Comparison of ENCODE assay signal across 8 mouse cellular contexts in the genomic region with DNA sequence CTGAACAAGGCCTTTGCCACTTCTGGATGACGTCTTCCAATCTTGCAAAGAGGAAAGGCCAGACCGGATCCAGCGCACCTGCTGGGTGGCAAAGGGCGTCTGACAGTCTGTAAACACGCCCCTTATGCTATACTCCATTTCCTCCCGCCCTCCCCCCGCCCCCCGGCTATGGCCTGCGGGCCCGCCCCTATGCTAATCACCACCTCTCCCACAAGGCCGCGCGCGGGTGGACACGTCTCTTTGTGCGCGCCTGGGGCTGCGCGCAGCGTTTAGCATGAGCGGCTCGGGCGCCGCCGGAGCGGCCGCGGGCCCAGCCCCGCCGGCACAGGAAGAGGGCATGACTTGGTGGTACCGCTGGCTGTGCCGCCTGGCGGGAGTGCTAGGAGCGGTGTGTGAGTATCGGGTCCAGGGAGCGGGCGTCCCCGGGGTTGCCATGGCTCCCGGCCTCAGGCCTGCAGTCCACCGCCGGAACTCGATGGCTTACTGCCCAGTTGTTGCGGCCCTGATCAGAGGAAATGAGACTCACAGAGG. TPM values are rescaled to one million over a fixed set of nuclear protein-coding genes. Genes with fewer than 3 reads are reported as not detected.
A peak's percentile ranks its signal among the peaks of the same experiment; 100 is the strongest.
DNase-seq lines count a peak whose midpoint lies in the region; ATAC-seq and TF ChIP-seq lines count a peak whose summit lies in the region.

A gene (plus strand): TSS at position 213 of the 531 bp plus-strand sequence.

- peak within 1 kb of the TSS; percentile 49 for H3K27ac ChIP-seq in bone marrow macrophage, adult 2 months (ENCODE audit: insufficient read depth, low read depth, low read length)
- H3K27ac ChIP-seq in embryonic fibroblast, embryonic 13.5 days (ENCODE audit: insufficient read depth, low read length) = peak within 1 kb of the TSS; percentile 4; the same call in 1 of the 2 replicates
- H3K27ac ChIP-seq in heart, embryonic 10.5 days = peak within 1 kb of the TSS; percentile 94
- H3K27ac ChIP-seq in kidney, embryonic 15.5 days = peak within 1 kb of the TSS; percentile 90
- peak within 1 kb of the TSS; percentile 80 for H3K27ac ChIP-seq in liver, adult 2 months (replicated peaks; ENCODE audit: insufficient read depth, low read depth, low read length)

- H3K36me3 ChIP-seq in heart, embryonic 10.5 days = peaks cover 16% of the 10 kb centered on the region
- H3K36me3 ChIP-seq in kidney, embryonic 15.5 days = peaks cover 15% of the 10 kb centered on the region
- H3K36me3 ChIP-seq in liver, adult 2 months (ENCODE audit: control insufficient read depth, insufficient read depth, low read length) = no peaks in the 10 kb centered on the region; the same call in 1 of the 2 replicates
- no peaks in the 10 kb centered on the region for H3K36me3 ChIP-seq in myocyte (ENCODE audit: control insufficient read depth, insufficient read depth)
- peaks cover 3% of the 10 kb centered on the region for H3K36me3 ChIP-seq in splenic B cell, adult 2 months (ENCODE audit: control insufficient read depth, insufficient read depth, low read length, poor library complexity, severe bottlenecking)

- peak within 1 kb of the TSS; percentile 86 for H3K4me3 ChIP-seq in bone marrow macrophage, adult 2 months (ENCODE audit: insufficient read depth, low read length)
- H3K4me3 ChIP-seq in embryonic fibroblast, embryonic 13.5 days (ENCODE audit: insufficient read depth, low read length) = peak within 1 kb of the TSS; percentile 79
- peak within 1 kb of the TSS; percentile 91 for H3K4me3 ChIP-seq in heart, embryonic 10.5 days
- peak within 1 kb of the TSS; percentile 80 for H3K4me3 ChIP-seq in kidney, embryonic 15.5 days (replicated peaks)
- peak within 1 kb of the TSS; percentile 85 for H3K4me3 ChIP-seq in liver, adult 2 months (ENCODE audit: insufficient read depth, low read depth, low read length)
- peak within 1 kb of the TSS; percentile 70 for H3K4me3 ChIP-seq in myocyte

- no peak for TF ChIP-seq CTCF in bone marrow macrophage, adult 2 months (IDR thresholded peaks at IDR 0.05; ENCODE audit: low read depth, low read length)
- no peak for TF ChIP-seq CTCF in embryonic fibroblast, embryonic 13.5 days (IDR thresholded peaks at IDR 0.05; ENCODE audit: borderline replicate concordance, insufficient read depth, low read length)
- 0 out of 2 replicates have a peak, but pooled peaks have one; percentile 20 for TF ChIP-seq CTCF in liver, adult 2 months (IDR thresholded peaks at IDR 0.05; ENCODE audit: low read depth, low read length)

- H3K27me3 ChIP-seq in heart, embryonic 10.5 days (ENCODE audit: insufficient read depth, poor library complexity, severe bottlenecking) = peaks cover 5% of the 10 kb centered on the region; the same call in 1 of the 2 replicates
- no peaks in the 10 kb centered on the region for H3K27me3 ChIP-seq in kidney, embryonic 15.5 days
- H3K27me3 ChIP-seq in liver, adult 2 months (ENCODE audit: control insufficient read depth, insufficient read depth, low read length) = no peaks in the 10 kb centered on the region
- peaks cover 19% of the 10 kb centered on the region for H3K27me3 ChIP-seq in myocyte (ENCODE audit: control insufficient read depth, insufficient read depth, insufficient read length)
- H3K27me3 ChIP-seq in splenic B cell, adult 2 months (ENCODE audit: control insufficient read depth, insufficient read depth, low read length, poor library complexity, severe bottlenecking) = no peaks in the 10 kb centered on the region

- peak within 1 kb of the TSS; percentile 87 for H3K9ac ChIP-seq in kidney, embryonic 15.5 days
- peak within 1 kb of the TSS; percentile 92 for H3K9ac ChIP-seq in liver, adult 2 months (ENCODE audit: low read depth, low read length)

- under 1% methylated on average over 41 of the region's 43 CpGs for WGBS in heart, embryonic 10.5 days
- under 1% methylated on average over 43 of the region's 43 CpGs for WGBS in kidney, embryonic 15.5 days
- under 1% methylated on average over 43 of the region's 43 CpGs for WGBS in liver, adult 2 months

- peaks cover 6% of the 10 kb centered on the region; the same call in 1 of the 2 replicates for H3K79me2 ChIP-seq in liver, adult 2 months (ENCODE audit: control insufficient read depth, insufficient read depth, low read length)
- peaks cover 21% of the 10 kb centered on the region for H3K79me2 ChIP-seq in myocyte (ENCODE audit: control insufficient read depth, insufficient read depth)

- peak within 1 kb of the TSS; percentile 79 for H3K4me2 ChIP-seq in kidney, embryonic 15.5 days
- H3K4me2 ChIP-seq in myocyte (ENCODE audit: low read depth) = peak within 1 kb of the TSS; percentile 100

- no peaks in the 10 kb centered on the region for H3K9me3 ChIP-seq in heart, embryonic 10.5 days
- H3K9me3 ChIP-seq in kidney, embryonic 15.5 days (replicated peaks) = no peaks in the 10 kb centered on the region

- DNase-seq in A20 (ENCODE audit: low read depth, low spot score) = peak; percentile 96
- peak; percentile 97 for DNase-seq in heart, embryonic 10.5 days (ENCODE audit: low spot score)
- DNase-seq in liver, adult 2 months (ENCODE audit: extremely low read depth, low read depth, low spot score) = peak; percentile 80
- DNase-seq in splenic B cell, adult 2 months (ENCODE audit: low read depth, low spot score) = peak; percentile 93

- H3K4me1 ChIP-seq in bone marrow macrophage, adult 2 months (ENCODE audit: control insufficient read depth, insufficient read depth, low read length) = peaks cover 17% of the 10 kb centered on the region
- H3K4me1 ChIP-seq in embryonic fibroblast, embryonic 13.5 days (ENCODE audit: control insufficient read depth, insufficient read depth, low read length) = 0 out of 2 replicates have a peak, but pooled peaks cover 4% of the 10 kb centered on the region
- peaks cover 26% of the 10 kb centered on the region for H3K4me1 ChIP-seq in heart, embryonic 10.5 days
- peaks cover 23% of the 10 kb centered on the region for H3K4me1 ChIP-seq in kidney, embryonic 15.5 days
- H3K4me1 ChIP-seq in liver, adult 2 months (ENCODE audit: control insufficient read depth, insufficient read depth, low read length) = peaks cover 10% of the 10 kb centered on the region; the same call in 1 of the 2 replicates

- no peak for TF ChIP-seq POLR2A in bone marrow macrophage, adult 2 months (IDR thresholded peaks at IDR 0.05; ENCODE audit: borderline replicate concordance, low read depth, low read length)
- peak; percentile 79 for TF ChIP-seq POLR2A in embryonic fibroblast, embryonic 13.5 days (IDR thresholded peaks at IDR 0.05; ENCODE audit: low read depth, low read length)
- peak; percentile 69; the same call in 1 of the 2 replicates for TF ChIP-seq POLR2A in liver, adult 2 months (IDR thresholded peaks at IDR 0.05; ENCODE audit: extremely low read depth, insufficient read depth, low read length)
- TF ChIP-seq POLR2A in myocyte (IDR thresholded peaks at IDR 0.05; ENCODE audit: insufficient read length, low read depth) = peak; percentile 84

- ATAC-seq in kidney, embryonic 15.5 days (replicated peaks; ENCODE audit: low FRiP score) = peak; percentile 97

- H3ac ChIP-seq in myocyte (ENCODE audit: control insufficient read depth, insufficient read length) = peak within 1 kb of the TSS; percentile 27

TF ChIP-seq in myocyte, 11 proteins besides CTCF, POLR2A, EP300 and RAD21:
- TF ChIP-seq MYOD1 (IDR thresholded peaks at IDR 0.05; ENCODE audit: control insufficient read depth in 1 of 3, insufficient read length in 2 of 3, low read depth in 2 of 3) = peak in 2 of 3 experiments; percentile 55 to 66
- no peak for TF ChIP-seq E2F4 (IDR thresholded peaks at IDR 0.05; ENCODE audit: insufficient read depth)
- TF ChIP-seq CEBPB (IDR thresholded peaks at IDR 0.05; ENCODE audit: insufficient read depth, poor library complexity, severe bottlenecking) = no peak
- TF ChIP-seq TCF3 (IDR thresholded peaks at IDR 0.05; ENCODE audit: insufficient read length, low read depth) = no peak
- no peak for TF ChIP-seq USF1 (IDR thresholded peaks at IDR 0.05; ENCODE audit: low read depth)
- no peak for TF ChIP-seq REST (IDR thresholded peaks at IDR 0.05; ENCODE audit: insufficient read depth, insufficient read length)
- no peak for TF ChIP-seq TCF12 (IDR thresholded peaks at IDR 0.05; ENCODE audit: insufficient read depth, poor library complexity, severe bottlenecking)
- TF ChIP-seq MYOG (IDR thresholded peaks at IDR 0.05; ENCODE audit: control insufficient read depth in 1 of 3, insufficient read depth in 1 of 3, insufficient read length in 2 of 3, low read depth in 2 of 3) = peak in 1 of 3 experiments; percentile 36
- TF ChIP-seq POLR2AphosphoS2 (IDR thresholded peaks at IDR 0.05; ENCODE audit: insufficient read length, low read depth) = peak; percentile 66
- no peak for TF ChIP-seq SRF (IDR thresholded peaks at IDR 0.05; ENCODE audit: control insufficient read depth, insufficient read length, low read depth)

RNA-seq across cellular contexts. Expression of the gene that starts here (rescaled TPM):
- 20.1 and 24.2 TPM in 2 replicates for polyA plus RNA-seq in bone marrow macrophage, adult 2 months (2012; ENCODE audit: insufficient read depth, insufficient read length, missing spikeins)
- 34.8 and 35.5 TPM in 2 replicates for polyA plus RNA-seq in embryonic fibroblast, embryonic 13.5 days (2011; ENCODE audit: insufficient read length, low read depth, missing spikeins)
- 48.3 and 54.5 TPM in 2 replicates for polyA plus RNA-seq in heart, embryonic 10.5 days (2016; fragmentation: Nextera tagmentation; extraction: Ambion mirVana)
- polyA plus RNA-seq in kidney, embryonic 15.5 days (2015; fragmentation: Nextera tagmentation; extraction: Ambion mirVana) = 61.0 and 66.1 TPM in 2 replicates
- 17.7 and 21.5 TPM in 2 replicates for total RNA-seq in liver, adult 2 months (2014; rRNA removed)
- 48.1 and 58.0 TPM in 2 replicates for polyA plus RNA-seq in liver, adult 2 months (2012; rRNA removed)
- 22.8 TPM for polyA plus RNA-seq in myocyte (2012; fragmentation: generic; extraction: Trizol)

Comparison
In these comparisons a context has a peak if more than half of its experiments do, and no peak if none do; other contexts are left out.
1. Peak in every context shown above with its lines: DNase-seq, ATAC-seq, H3K4me3 ChIP-seq and H3K27ac ChIP-seq.
2. H3K27ac ChIP-seq: peak in every context shown above with its lines; median percentile 94 in heart, embryonic 10.5 days; 90 in kidney, embryonic 15.5 days; 80 in liver, adult 2 months; 49 in bone marrow macrophage, adult 2 months; 4 in embryonic fibroblast, embryonic 13.5 days.